Mouse (Mus musculus) kidney, adult 2 months (tissue): ENCODE results near the gene Cdk6. TPM values are rescaled to one million over a fixed set of nuclear protein-coding genes. Genes with fewer than 3 reads are reported as not detected.

Experiments used
- DNase-seq: peaks from one replicate; pipeline ENCODE4 v3.0.0; 2021
- H3K27ac ChIP-seq: fragments of 200-500 bp; 2 replicates; pipeline ENCODE4 v1.5.1; 2012; ENCODE audit warnings: low read depth, low read length, control low read depth, inconsistent platforms; ENCODE audit not compliant: insufficient read depth
- H3K27me3 ChIP-seq: fragments of 200-500 bp; replicated peaks from 2 replicates; pipeline ENCODE4 v1.6.1; 2012; ENCODE audit warnings: mild to moderate bottlenecking, moderate library complexity, low read length, inconsistent platforms; ENCODE audit not compliant: control insufficient read depth, insufficient read depth
- H3K36me3 ChIP-seq: fragments of 200-500 bp; 2 replicates; pipeline ENCODE4 v1.6.1; 2012; ENCODE audit warnings: mild to moderate bottlenecking, moderate library complexity, low read length, inconsistent platforms; ENCODE audit not compliant: control insufficient read depth, insufficient read depth
- H3K4me1 ChIP-seq: fragments of 200-500 bp; 2 replicates; pipeline ENCODE4 v1.6.1; 2011; ENCODE audit warnings: low read length; ENCODE audit not compliant: control insufficient read depth, insufficient read depth
- H3K4me3 ChIP-seq: fragments of 200-500 bp; 2 replicates; pipeline ENCODE4 v1.5.1; 2011; ENCODE audit warnings: mild to moderate bottlenecking, low read depth, low read length, control low read depth; ENCODE audit not compliant: insufficient read depth
- CTCF ChIP-seq: fragments of 200-500 bp; conservative IDR thresholded peaks from 2 replicates; pipeline ENCODE4 v1.5.1; 2011; ENCODE audit warnings: low read depth, mild to moderate bottlenecking, control low read depth, low read length, moderate library complexity, mixed read lengths; ENCODE audit not compliant: insufficient read depth, insufficient read length
- POLR2A ChIP-seq: fragments of 200-500 bp; IDR thresholded peaks from one replicate; pipeline ENCODE4 v1.6.1; 2011; ENCODE audit warnings: low read depth, low read length, control low read depth
- WGBS: fragments of 180-500 bp; shearing (Covaris S2); methylation state at CpG from one replicate; pipeline ENCODE4 v1.1.7; 2018; 5-methylcytosine and 5-hydroxymethylcytosine counted together
- polyA plus RNA-seq: library from polyadenylated mRNA; depleted of rRNA; stranded (reverse); fragments of >200 nt; gene quantifications from 2 replicates; pipeline ENCODE4 v1.2.3, GENCODE M21; 2012

Gene Cdk6
- polyA plus RNA-seq, 1 experiment: 6.0 TPM

- Histone ChIP-seq H3K4me1 (peaks cover 4% of the 10 kb centered on the region; the same call in 1 of the 2 replicates), H3K27me3 (no peaks in the 10 kb centered on the region), H3K4me3 (no peak overlapping the region), H3K36me3 (no peaks in the 10 kb centered on the region), H3K27ac (no peak overlapping the region)
- WGBS: 59% methylated on average over 13 of the region's 13 CpGs
- TF ChIP-seq CTCF (no peak), POLR2A (no peak)
- no peak for DNase-seq
Observed at GRCm38 (mm10) chr5:3382343-3383040, 41.2 kb downstream of the Cdk6 start.

- no peak overlapping the region for H3K27ac ChIP-seq
- TF ChIP-seq POLR2A: no peak
- TF ChIP-seq CTCF: no peak
- peaks cover 4% of the 10 kb centered on the region; the same call in 1 of the 2 replicates for H3K4me1 ChIP-seq
- H3K36me3 ChIP-seq: no peaks in the 10 kb centered on the region
- no peak overlapping the region for H3K4me3 ChIP-seq
- DNase-seq: no peak
- H3K27me3 ChIP-seq: no peaks in the 10 kb centered on the region
- WGBS: 78% methylated on average over 3 of the region's 3 CpGs
Observed at GRCm38 (mm10) chr5:3383547-3383946, 42.3 kb downstream of the Cdk6 start.

GRCm38 (mm10) chr5:3385078-3385477 is 43.8 kb downstream of the Cdk6 start:
- DNase-seq: no peak
- Histone ChIP-seq H3K27me3 (no peaks in the 10 kb centered on the region), H3K36me3 (no peaks in the 10 kb centered on the region), H3K27ac (no peak overlapping the region), H3K4me1 (peaks cover 4% of the 10 kb centered on the region; the same call in 1 of the 2 replicates), H3K4me3 (no peak overlapping the region)
- TF ChIP-seq CTCF (no peak), POLR2A (no peak)
- WGBS: 75% methylated on average over 1 of the region's 1 CpGs

- no peak for DNase-seq
- WGBS: 70% methylated on average over 7 of the region's 7 CpGs
- TF ChIP-seq POLR2A: no peak
- TF ChIP-seq CTCF: no peak
- H3K4me1 ChIP-seq: peaks cover 4% of the 10 kb centered on the region; the same call in 1 of the 2 replicates
- H3K36me3 ChIP-seq: no peaks in the 10 kb centered on the region
- no peaks in the 10 kb centered on the region for H3K27me3 ChIP-seq
- no peak overlapping the region for H3K27ac ChIP-seq
- H3K4me3 ChIP-seq: no peak overlapping the region
Observed at GRCm38 (mm10) chr5:3386021-3386730, 44.9 kb downstream of the Cdk6 start.

- H3K27ac ChIP-seq: no peak overlapping the region
- 42% methylated on average over 4 of the region's 4 CpGs for WGBS
Observed at GRCm38 (mm10) chr5:3386731-3387087, 45.4 kb downstream of the Cdk6 start.

GRCm38 (mm10) chr5:3387138-3387537 is 45.9 kb downstream of the Cdk6 start:
- no peak for DNase-seq
- Histone ChIP-seq H3K36me3 (no peaks in the 10 kb centered on the region), H3K27ac (no peak overlapping the region), H3K27me3 (no peaks in the 10 kb centered on the region), H3K4me1 (0 out of 2 replicates have a peak, but pooled peaks cover 4% of the 10 kb centered on the region), H3K4me3 (no peak overlapping the region)
- TF ChIP-seq CTCF (no peak), POLR2A (no peak)
- WGBS: 54% methylated on average over 5 of the region's 5 CpGs

More at GRCm38 (mm10) chr5:3386731-3387087, 45.4 kb downstream of the Cdk6 start:
- TF ChIP-seq CTCF (no peak), POLR2A (no peak)
- Histone ChIP-seq H3K4me1 (0 out of 2 replicates have a peak, but pooled peaks cover 4% of the 10 kb centered on the region), H3K36me3 (no peaks in the 10 kb centered on the region), H3K27me3 (no peaks in the 10 kb centered on the region), H3K4me3 (no peak overlapping the region)
- DNase-seq: no peak

GRCm38 (mm10) chr5:3392856-3393255 is 51.6 kb downstream of the Cdk6 start:
- no peak for DNase-seq
- WGBS: 85% methylated on average over 3 of the region's 3 CpGs
- no peaks in the 10 kb centered on the region for H3K27me3 ChIP-seq
- no peaks in the 10 kb centered on the region for H3K4me1 ChIP-seq
- no peak for TF ChIP-seq POLR2A
- no peak overlapping the region for H3K27ac ChIP-seq
- H3K4me3 ChIP-seq: no peak overlapping the region
- H3K36me3 ChIP-seq: no peaks in the 10 kb centered on the region

- Histone ChIP-seq H3K4me1 (no peaks in the 10 kb centered on the region), H3K4me3 (no peak overlapping the region), H3K36me3 (no peaks in the 10 kb centered on the region), H3K27me3 (no peaks in the 10 kb centered on the region), H3K27ac (no peak overlapping the region)
- TF ChIP-seq CTCF: no peak
- TF ChIP-seq POLR2A: no peak
- no peak for DNase-seq
- 91% methylated on average over 7 of the region's 7 CpGs for WGBS
Observed at GRCm38 (mm10) chr5:3394145-3394544, 52.9 kb downstream of the Cdk6 start.
